Comparison of ENCODE assay signal across 8 mouse cellular contexts in genomic region chr14:25546852-25547621, GRCm38 (mm10).
DNase-seq lines count a peak whose midpoint lies in the region; TF ChIP-seq lines count a peak whose summit lies in the region.

No protein-coding gene starts in this region.

- TF ChIP-seq CTCF in cerebellum, adult 2 months (IDR thresholded peaks at IDR 0.05; ENCODE audit: borderline replicate concordance, insufficient read depth, low read depth, low read length): no peak

- WGBS in cerebellum, adult 2 months: 11% methylated on average over 14 of the region's 14 CpGs

- peak in 1 of 2 experiments; percentile 47 for DNase-seq in cerebellum, adult 2 months
- no peak for DNase-seq in cerebellum, adult 18-20 months
- DNase-seq in spleen, postnatal 36 days (ENCODE audit: low spot score in 2 of 2): peak; percentile 34 to 36
- no peak for DNase-seq in spleen, adult 12 weeks (ENCODE audit: low spot score)
- DNase-seq in kidney, postnatal 14 days: peak; percentile 60
- peak; percentile 51 for DNase-seq in naive thymus-derived CD4-positive, alpha-beta T cell, adult 2 months (ENCODE audit: low read depth)
- DNase-seq in layer of hippocampus, adult 11-12 months (ENCODE audit: low spot score): no peak
- DNase-seq in urinary bladder, adult 2 months (ENCODE audit: low spot score): no peak

- no peaks in the 10 kb centered on the region for H3K27me3 ChIP-seq in cerebellum, adult 2 months (ENCODE audit: control insufficient read depth, insufficient read depth, low read length)

- no peak overlapping the region for H3K4me3 ChIP-seq in cerebellum, adult 2 months (replicated peaks; ENCODE audit: insufficient read depth, low read depth, low read length)

- H3K27ac ChIP-seq in cerebellum, adult 2 months (ENCODE audit: insufficient read depth, low read length): peak overlapping the region; percentile 77

- peaks cover 78% of the 10 kb centered on the region for H3K4me1 ChIP-seq in cerebellum, adult 2 months (ENCODE audit: control insufficient read depth, insufficient read depth, low read length)

- no peak for TF ChIP-seq POLR2A in cerebellum, adult 2 months (IDR thresholded peaks at IDR 0.05; ENCODE audit: borderline replicate concordance, insufficient read depth, low read length)

Comparison
In these comparisons a context has a peak if more than half of its experiments do, and no peak if none do; other contexts are left out.
1. DNase-seq: peak in spleen, postnatal 36 days (2 of 2), kidney, postnatal 14 days (single experiment) and naive thymus-derived CD4-positive, alpha-beta T cell, adult 2 months (single experiment); none in cerebellum, adult 18-20 months (0 of 2), spleen, adult 12 weeks (single experiment), layer of hippocampus, adult 11-12 months (single experiment) and urinary bladder, adult 2 months (single experiment).